Mouse (Mus musculus): Measurements from ENCODE around the gene Scp2. TPM values are rescaled to one million over a fixed set of nuclear protein-coding genes. Genes with fewer than 3 reads are reported as not detected.

Scp2 gene
- polyA plus RNA-seq, 1 experiment = 224 TPM

- peak overlapping the region; percentile 77 for H3K4me3 ChIP-seq (replicated peaks; ENCODE audit: insufficient read depth, low read depth, low read length)
- TF ChIP-seq CTCF (IDR thresholded peaks at IDR 0.05; ENCODE audit: borderline replicate concordance, insufficient read depth, low read depth, low read length) = no peak
- peak; percentile 80; the same call in 1 of the 2 replicates for TF ChIP-seq POLR2A (IDR thresholded peaks at IDR 0.05; ENCODE audit: borderline replicate concordance, insufficient read depth, low read length)
- peak; percentile 95 to 96 for DNase-seq
- no peaks in the 10 kb centered on the region for H3K27me3 ChIP-seq (ENCODE audit: control insufficient read depth, insufficient read depth, low read length)
- 0 out of 2 replicates have a peak overlapping the region, but pooled peaks have one; percentile 40 for H3K27ac ChIP-seq (ENCODE audit: insufficient read depth, low read length)
- WGBS = 12% methylated on average over 45 of the region's 45 CpGs
- H3K4me1 ChIP-seq (ENCODE audit: control insufficient read depth, insufficient read depth, low read length) = no peaks in the 10 kb centered on the region
Observed at GRCm38 (mm10) chr4:108117924-108118876, 26.6 kb downstream of the Scp2 start.

GRCm38 (mm10) chr4:108117488-108117887 lies 27.3 kb downstream of the Scp2 start:
- TF ChIP-seq POLR2A (IDR thresholded peaks at IDR 0.05; ENCODE audit: borderline replicate concordance, insufficient read depth, low read length) (no peak), CTCF (IDR thresholded peaks at IDR 0.05; ENCODE audit: borderline replicate concordance, insufficient read depth, low read depth, low read length) (no peak)
- DNase-seq = peak; percentile 17 to 23
- Histone ChIP-seq H3K4me3 (replicated peaks; ENCODE audit: insufficient read depth, low read depth, low read length) (no peak overlapping the region), H3K4me1 (ENCODE audit: control insufficient read depth, insufficient read depth, low read length) (no peaks in the 10 kb centered on the region), H3K27ac (ENCODE audit: insufficient read depth, low read length) (no peak overlapping the region), H3K27me3 (ENCODE audit: control insufficient read depth, insufficient read depth, low read length) (no peaks in the 10 kb centered on the region; the same call in 1 of the 2 replicates)
- WGBS = 93% methylated on average over 8 of the region's 8 CpGs

DNA sequence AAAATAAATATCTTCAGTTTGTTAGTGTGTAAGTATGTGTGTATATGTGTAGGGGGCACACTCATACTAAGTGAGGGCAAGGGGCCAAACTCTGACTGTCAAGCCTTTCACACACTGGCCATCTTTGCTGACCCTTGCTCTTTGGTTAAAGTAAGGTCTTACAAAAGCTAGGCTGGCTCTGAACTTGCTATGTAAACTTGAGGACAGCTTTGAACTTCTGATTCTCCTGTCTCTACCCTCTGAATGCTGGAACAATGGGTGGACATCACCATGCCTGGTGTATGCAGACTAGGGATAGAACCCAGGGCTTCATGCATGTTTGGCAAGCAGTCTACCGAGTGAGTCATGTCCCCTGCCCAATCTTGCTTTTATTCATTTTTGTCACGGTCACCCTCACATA lies 28.3 kb downstream of the Scp2 start:
- Histone ChIP-seq H3K4me3 (replicated peaks; ENCODE audit: insufficient read depth, low read depth, low read length) (no peak overlapping the region), H3K27ac (ENCODE audit: insufficient read depth, low read length) (no peak overlapping the region), H3K27me3 (ENCODE audit: control insufficient read depth, insufficient read depth, low read length) (no peaks in the 10 kb centered on the region; the same call in 1 of the 2 replicates), H3K4me1 (ENCODE audit: control insufficient read depth, insufficient read depth, low read length) (no peaks in the 10 kb centered on the region)
- WGBS = 79% methylated on average over 2 of the region's 2 CpGs
- DNase-seq = peak in 1 of 2 experiments; percentile 3
- TF ChIP-seq POLR2A (IDR thresholded peaks at IDR 0.05; ENCODE audit: borderline replicate concordance, insufficient read depth, low read length) (no peak), CTCF (IDR thresholded peaks at IDR 0.05; ENCODE audit: borderline replicate concordance, insufficient read depth, low read depth, low read length) (no peak)

GRCm38 (mm10) chr4:108110706-108111105 lies 34.1 kb downstream of the Scp2 start:
- Histone ChIP-seq H3K4me3 (replicated peaks; ENCODE audit: insufficient read depth, low read depth, low read length) (no peak overlapping the region), H3K27me3 (ENCODE audit: control insufficient read depth, insufficient read depth, low read length) (no peaks in the 10 kb centered on the region; the same call in 1 of the 2 replicates), H3K27ac (ENCODE audit: insufficient read depth, low read length) (no peak overlapping the region), H3K4me1 (ENCODE audit: control insufficient read depth, insufficient read depth, low read length) (no peaks in the 10 kb centered on the region)
- no peak for DNase-seq
- TF ChIP-seq POLR2A (IDR thresholded peaks at IDR 0.05; ENCODE audit: borderline replicate concordance, insufficient read depth, low read length) = no peak
- no peak for TF ChIP-seq CTCF (IDR thresholded peaks at IDR 0.05; ENCODE audit: borderline replicate concordance, insufficient read depth, low read depth, low read length)
- WGBS = 91% methylated on average over 2 of the region's 2 CpGs

DNA sequence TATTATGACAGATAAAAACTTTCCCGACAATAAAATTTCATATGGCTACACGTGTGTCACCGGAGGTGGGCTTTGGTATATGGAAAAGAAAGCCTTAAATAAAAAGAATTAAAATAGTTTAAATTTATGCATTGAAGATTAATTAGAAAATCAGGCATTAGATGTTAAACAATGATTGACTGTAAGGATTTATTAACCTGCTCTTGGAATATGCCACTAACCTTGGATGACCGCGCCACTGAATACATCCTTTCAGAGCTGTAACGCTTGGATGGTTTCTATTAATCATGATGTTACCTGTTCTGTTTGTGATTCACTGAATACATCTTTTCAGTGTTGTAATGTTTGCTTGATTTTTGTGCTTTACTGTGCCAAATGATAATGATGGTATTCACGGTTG lies 35.1 kb downstream of the Scp2 start:
- Histone ChIP-seq H3K4me3 (replicated peaks; ENCODE audit: insufficient read depth, low read depth, low read length) (no peak overlapping the region), H3K4me1 (ENCODE audit: control insufficient read depth, insufficient read depth, low read length) (no peaks in the 10 kb centered on the region), H3K27me3 (ENCODE audit: control insufficient read depth, insufficient read depth, low read length) (no peaks in the 10 kb centered on the region; the same call in 1 of the 2 replicates), H3K27ac (ENCODE audit: insufficient read depth, low read length) (no peak overlapping the region)
- 95% methylated on average over 7 of the region's 7 CpGs for WGBS
- no peak for DNase-seq
- no peak for TF ChIP-seq POLR2A (IDR thresholded peaks at IDR 0.05; ENCODE audit: borderline replicate concordance, insufficient read depth, low read length)
- no peak for TF ChIP-seq CTCF (IDR thresholded peaks at IDR 0.05; ENCODE audit: borderline replicate concordance, insufficient read depth, low read depth, low read length)

DNA sequence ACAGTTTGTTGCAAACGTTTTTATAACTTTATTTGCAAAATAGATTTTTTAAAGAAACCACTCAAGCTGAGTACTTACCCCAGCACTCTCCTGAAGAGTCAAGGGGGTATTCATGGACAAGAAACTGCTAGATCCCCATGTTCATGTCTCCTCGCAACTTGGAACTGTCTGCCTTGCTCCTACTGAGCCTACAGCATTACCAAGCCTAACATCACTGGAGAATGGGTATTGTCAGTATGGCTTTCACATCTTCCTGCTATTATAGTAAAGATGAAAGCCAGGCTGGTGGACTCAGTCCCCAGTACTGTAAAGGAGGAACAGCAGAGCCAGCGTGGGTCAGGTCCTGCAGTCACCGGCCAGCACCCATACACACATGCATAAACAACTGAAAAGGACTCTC lies 48.5 kb downstream of the Scp2 start, which contains the start of gene Podn:
Gene Podn (minus strand): TSS at position 101 of the 400 bp plus-strand sequence.
- 83% methylated on average over 4 of the region's 4 CpGs for WGBS
- no peak for TF ChIP-seq CTCF (IDR thresholded peaks at IDR 0.05; ENCODE audit: borderline replicate concordance, insufficient read depth, low read depth, low read length)
- no peak for TF ChIP-seq POLR2A (IDR thresholded peaks at IDR 0.05; ENCODE audit: borderline replicate concordance, insufficient read depth, low read length)
- no peak within 1 kb of the TSS for H3K4me3 ChIP-seq (replicated peaks; ENCODE audit: insufficient read depth, low read depth, low read length)
- H3K4me1 ChIP-seq (ENCODE audit: control insufficient read depth, insufficient read depth, low read length) = no peaks in the 10 kb centered on the region
- DNase-seq = no peak
- H3K27me3 ChIP-seq (ENCODE audit: control insufficient read depth, insufficient read depth, low read length) = no peaks in the 10 kb centered on the region
- no peak within 1 kb of the TSS for H3K27ac ChIP-seq (ENCODE audit: insufficient read depth, low read length)

- no peak for DNase-seq
- Histone ChIP-seq H3K4me3 (replicated peaks; ENCODE audit: insufficient read depth, low read depth, low read length) (no peak overlapping the region), H3K27me3 (ENCODE audit: control insufficient read depth, insufficient read depth, low read length) (no peaks in the 10 kb centered on the region), H3K27ac (ENCODE audit: insufficient read depth, low read length) (no peak overlapping the region), H3K4me1 (ENCODE audit: control insufficient read depth, insufficient read depth, low read length) (no peaks in the 10 kb centered on the region)
- TF ChIP-seq POLR2A (IDR thresholded peaks at IDR 0.05; ENCODE audit: borderline replicate concordance, insufficient read depth, low read length) (no peak), CTCF (IDR thresholded peaks at IDR 0.05; ENCODE audit: borderline replicate concordance, insufficient read depth, low read depth, low read length) (no peak)
- WGBS = 73% methylated on average over 6 of the region's 6 CpGs
Observed at GRCm38 (mm10) chr4:108092741-108093397, 51.9 kb downstream of the Scp2 start.
